20 mouse cellular contexts compared by ENCODE assay signal in genomic region chr16:33745457-33745856, GRCm38 (mm10). TPM values are rescaled to one million over a fixed set of nuclear protein-coding genes. Genes with fewer than 3 reads are reported as not detected.
A peak's percentile ranks its signal among the peaks of the same experiment; 100 is the strongest.
DNase-seq lines count a peak whose midpoint lies in the region; ATAC-seq lines count a peak whose summit lies in the region.
"Had no signal": no experiment of that assay in that cellular context is flagged by ENCODE, and none has a peak within 500 bp of the region (broad histone marks: within the 10 kb centered on the region; RNA-seq: fewer than 3 reads in every experiment).

No protein-coding gene starts in this region.

- no peaks in the 10 kb centered on the region for H3K9me3 ChIP-seq in liver, embryonic 16.5 days (replicated peaks; ENCODE audit: control insufficient read depth, low read length)
- no peaks in the 10 kb centered on the region for H3K9me3 ChIP-seq in liver, embryonic 12.5 days (replicated peaks)
- H3K9me3 ChIP-seq: embryonic facial prominence, embryonic 12.5 days; liver, embryonic 15.5 days; midbrain, embryonic 13.5 days had no signal

- H3K27ac ChIP-seq in liver, embryonic 16.5 days (ENCODE audit: low read length) = no peak overlapping the region
- no peak overlapping the region for H3K27ac ChIP-seq in liver, embryonic 12.5 days
- H3K27ac ChIP-seq: embryonic facial prominence, embryonic 12.5 days; heart, adult 2 months; liver, embryonic 15.5 days; midbrain, embryonic 13.5 days had no signal

- no peaks in the 10 kb centered on the region for H3K27me3 ChIP-seq in liver, embryonic 16.5 days (ENCODE audit: control insufficient read depth, insufficient read depth, low read depth, low read length)
- no peaks in the 10 kb centered on the region for H3K27me3 ChIP-seq in liver, embryonic 12.5 days (replicated peaks)
- H3K27me3 ChIP-seq: embryonic facial prominence, embryonic 12.5 days; liver, embryonic 15.5 days; midbrain, embryonic 13.5 days had no signal

- 54% methylated on average over 7 of the region's 7 CpGs for WGBS in liver, embryonic 16.5 days (ENCODE audit: insufficient replicate concordance)
- WGBS in liver, embryonic 12.5 days (ENCODE audit: insufficient replicate concordance) = 59% methylated on average over 7 of the region's 7 CpGs

- no peak overlapping the region for H3K4me3 ChIP-seq in liver, embryonic 16.5 days (ENCODE audit: low read depth, low read length)
- no peak overlapping the region for H3K4me3 ChIP-seq in liver, embryonic 12.5 days
- H3K4me3 ChIP-seq: embryonic facial prominence, embryonic 12.5 days; erythroblast, embryonic 14.5 days; heart, adult 2 months; liver, embryonic 15.5 days; midbrain, embryonic 13.5 days; myocyte had no signal

- 0 out of 2 replicates have a peak, but pooled peaks have one; percentile 21 for ATAC-seq in liver, embryonic 16.5 days (ENCODE audit: low read depth)
- ATAC-seq in liver, embryonic 12.5 days = no peak
- peak; percentile 71 for ATAC-seq in granulocyte monocyte progenitor cell, adult 5-6 weeks (replicated peaks; ENCODE audit: poor library complexity, severe bottlenecking)
- peak; percentile 54 for ATAC-seq in megakaryocyte progenitor cell, adult 5-6 weeks (replicated peaks; ENCODE audit: poor library complexity)

- DNase-seq in A20 (ENCODE audit: low read depth, low spot score) = peak; percentile 84
- DNase-seq in kidney, postnatal 25 days = no peak
- no peak for DNase-seq in cerebellum, postnatal 14 days
- no peak for DNase-seq in adrenal gland, adult 18-20 months (ENCODE audit: low spot score in 2 of 2)
- DNase-seq: gastrocnemius, postnatal 10 days; heart, adult 2 months; kidney, postnatal 4 days; layer of hippocampus, adult 9-11 months; right cerebral cortex, postnatal 25 days; thymus, postnatal 4 days had no signal

- no peaks in the 10 kb centered on the region for H3K4me1 ChIP-seq in liver, embryonic 16.5 days (ENCODE audit: control insufficient read depth, low read depth, low read length)
- H3K4me1 ChIP-seq in liver, embryonic 12.5 days = 0 out of 2 replicates have a peak, but pooled peaks cover 5% of the 10 kb centered on the region
- H3K4me1 ChIP-seq: liver, embryonic 15.5 days had no signal

- no peak overlapping the region for H3K4me2 ChIP-seq in liver, embryonic 16.5 days (ENCODE audit: low read depth, low read length)
- H3K4me2 ChIP-seq in liver, embryonic 12.5 days = no peak overlapping the region
- H3K4me2 ChIP-seq: embryonic facial prominence, embryonic 12.5 days; liver, embryonic 15.5 days; midbrain, embryonic 13.5 days had no signal

- no peak overlapping the region for H3K9ac ChIP-seq in liver, embryonic 16.5 days (ENCODE audit: low read depth, low read length)
- no peak overlapping the region for H3K9ac ChIP-seq in liver, embryonic 12.5 days
- H3K9ac ChIP-seq: embryonic facial prominence, embryonic 12.5 days; liver, embryonic 15.5 days; midbrain, embryonic 13.5 days had no signal

- no peaks in the 10 kb centered on the region for H3K36me3 ChIP-seq in liver, embryonic 16.5 days (ENCODE audit: control insufficient read depth, insufficient read depth)
- H3K36me3 ChIP-seq in liver, embryonic 12.5 days = peaks cover 24% of the 10 kb centered on the region; the same call in 1 of the 2 replicates
- H3K36me3 ChIP-seq: embryonic facial prominence, embryonic 12.5 days had no signal

RNA-seq across cellular contexts. Expression of gene Muc13, which starts 48.4 kb away (rescaled TPM):
- 1.5 and 3.2 TPM in 2 replicates for polyA plus RNA-seq in liver, embryonic 16.5 days (2015; fragmentation: Nextera tagmentation; extraction: Ambion mirVana)
- 5.2 and 5.5 TPM in 2 replicates for polyA plus RNA-seq in liver, embryonic 12.5 days (2016; fragmentation: Nextera tagmentation; extraction: Ambion mirVana)
- 41.1 and 69.5 TPM in 2 replicates for total RNA-seq in granulocyte monocyte progenitor cell, adult 5-6 weeks (2014; fragmentation: Nextera tagmentation)
- 53.2 and 60.5 TPM in 2 replicates for total RNA-seq in granulocyte monocyte progenitor cell, adult 5-6 weeks (2017)
- 52.3 and 76.8 TPM in 2 replicates for total RNA-seq in megakaryocyte progenitor cell, adult 5-6 weeks (2015)
- total RNA-seq in megakaryocyte progenitor cell, adult 5-6 weeks (2017) = 41.4 and 61.6 TPM in 2 replicates
- total RNA-seq in adrenal gland, adult 18-20 months (2021) = not detected
- total RNA-seq: heart, adult 2 months had no signal
- polyA plus RNA-seq: erythroblast, embryonic 14.5 days; forebrain, embryonic 14.5 days had no signal

Comparison
In these comparisons a context has a peak if more than half of its experiments do, and no peak if none do; other contexts are left out.
1. RNA of gene Muc13, which starts 48.4 kb away (total RNA-seq): 41.4 to 76.8 TPM in megakaryocyte progenitor cell, adult 5-6 weeks and 41.1 to 69.5 TPM in granulocyte monocyte progenitor cell, adult 5-6 weeks; not detected in adrenal gland, adult 18-20 months; every median in the first group is over 10 times any median in the second.